Mouse (Mus musculus) G1E (cell line): ENCODE measurements around the gene Fam169a.

Experiments used
- CTCF ChIP-seq: IDR thresholded peaks from 2 replicates; pipeline ENCODE4 v1.5.1; 2012; ENCODE audit warnings: low read depth, low read length, inconsistent platforms, mixed read lengths
- GATA1 ChIP-seq: IDR thresholded peaks from 2 replicates; pipeline ENCODE4 v1.6.1; 2012; ENCODE audit warnings: borderline replicate concordance, low read length, inconsistent platforms, mixed read lengths
- POLR2AphosphoS5 ChIP-seq: IDR thresholded peaks from 2 replicates; pipeline ENCODE4 v1.6.1; 2012; ENCODE audit warnings: low read depth, low read length, inconsistent platforms; ENCODE audit not compliant: insufficient replicate concordance
- TAL1 ChIP-seq: conservative IDR thresholded peaks from 2 replicates; pipeline ENCODE4 v1.6.1; 2012; ENCODE audit warnings: low read depth, low read length, inconsistent platforms, mixed read lengths

DNA sequence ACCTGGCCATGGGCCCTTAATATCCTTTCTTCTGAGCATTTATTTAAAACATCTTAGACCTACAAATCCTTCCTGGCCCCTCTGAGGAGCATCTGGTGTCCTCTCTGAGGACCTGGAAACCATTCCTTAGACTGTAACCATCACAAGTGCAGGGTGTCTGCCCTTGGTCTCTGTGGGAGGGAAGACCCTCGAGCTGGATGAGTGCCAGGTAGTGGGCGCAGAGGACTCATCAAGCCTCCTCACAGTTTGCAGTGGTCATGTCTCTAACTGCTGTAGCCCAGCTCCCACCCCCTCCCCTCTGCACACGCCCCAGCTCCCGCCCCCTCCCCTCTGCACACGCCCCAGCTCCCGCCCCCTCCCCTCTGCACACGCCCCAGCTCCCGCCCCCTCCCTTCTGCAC is 6.8 kb upstream of the Fam169a start:
- no peak for TF ChIP-seq GATA1
- no peak for TF ChIP-seq CTCF
- TF ChIP-seq TAL1, result no peak
- TF ChIP-seq POLR2AphosphoS5, result no peak
